Mouse (Mus musculus) limb, embryonic 13.5 days (tissue): ENCODE measurements around the gene Mlh1. TPM values are rescaled to one million over a fixed set of nuclear protein-coding genes. Genes with fewer than 3 reads are reported as not detected.
A peak's percentile ranks its signal among the peaks of the same experiment; 100 is the strongest.

ENCODE experiments used
- ATAC-seq: fragments of 200-750 bp; cut with Nextera tagmentation; 2 replicates; pipeline ENCODE4 v1.8.0; 2017; ENCODE audit warnings: low read depth, moderate number of reproducible peaks, moderate TSS enrichment; ENCODE audit not compliant: low FRiP score
- H3K27ac ChIP-seq: fragments of 300-500 bp; sonication (generic); 2 replicates; pipeline ENCODE4 v1.5.1; 2015; ENCODE audit warnings: inconsistent platforms, mild to moderate bottlenecking, moderate library complexity
- H3K27me3 ChIP-seq: fragments of 300-500 bp; sonication (generic); 2 replicates; pipeline ENCODE4 v1.6.1; 2015; ENCODE audit warnings: mild to moderate bottlenecking, inconsistent platforms
- H3K36me3 ChIP-seq: fragments of 300-500 bp; sonication (generic); 2 replicates; pipeline ENCODE4 v1.6.1; 2015; ENCODE audit warnings: inconsistent platforms, mild to moderate bottlenecking, moderate library complexity
- H3K4me1 ChIP-seq: fragments of 300-500 bp; sonication (generic); 2 replicates; pipeline ENCODE4 v1.6.1; 2015; ENCODE audit warnings: inconsistent platforms
- H3K4me2 ChIP-seq: fragments of 300-500 bp; sonication (generic); replicated peaks from 2 replicates; pipeline ENCODE4 v1.6.1; 2015; ENCODE audit warnings: inconsistent platforms, mild to moderate bottlenecking, moderate library complexity
- H3K4me3 ChIP-seq: fragments of 300-500 bp; sonication (generic); 2 replicates; pipeline ENCODE4 v1.5.1; 2015; ENCODE audit warnings: moderate library complexity, mild to moderate bottlenecking, inconsistent platforms
- H3K9ac ChIP-seq: fragments of 300-500 bp; sonication (generic); 2 replicates; pipeline ENCODE4 v1.6.1; 2015; ENCODE audit warnings: mild to moderate bottlenecking, inconsistent platforms
- H3K9me3 ChIP-seq: fragments of 300-500 bp; sonication (generic); 2 replicates; pipeline ENCODE4 v1.6.1; 2016; ENCODE audit warnings: inconsistent platforms
- WGBS: fragments of 180-500 bp; shearing (Covaris S2); methylation state at CpG from one replicate; pipeline ENCODE4 v1.1.7; 2015; 5-methylcytosine and 5-hydroxymethylcytosine counted together
- polyA plus RNA-seq: library from polyadenylated mRNA; unstranded; fragments of >200 nt; fragmentation: Nextera tagmentation; extraction: Ambion mirVana; gene quantifications from 2 replicates; pipeline ENCODE4 v1.2.1, GENCODE M21; 2015

Gene Mlh1
- polyA plus RNA-seq, 1 experiment from 2014 or later = 40.0 TPM

DNA sequence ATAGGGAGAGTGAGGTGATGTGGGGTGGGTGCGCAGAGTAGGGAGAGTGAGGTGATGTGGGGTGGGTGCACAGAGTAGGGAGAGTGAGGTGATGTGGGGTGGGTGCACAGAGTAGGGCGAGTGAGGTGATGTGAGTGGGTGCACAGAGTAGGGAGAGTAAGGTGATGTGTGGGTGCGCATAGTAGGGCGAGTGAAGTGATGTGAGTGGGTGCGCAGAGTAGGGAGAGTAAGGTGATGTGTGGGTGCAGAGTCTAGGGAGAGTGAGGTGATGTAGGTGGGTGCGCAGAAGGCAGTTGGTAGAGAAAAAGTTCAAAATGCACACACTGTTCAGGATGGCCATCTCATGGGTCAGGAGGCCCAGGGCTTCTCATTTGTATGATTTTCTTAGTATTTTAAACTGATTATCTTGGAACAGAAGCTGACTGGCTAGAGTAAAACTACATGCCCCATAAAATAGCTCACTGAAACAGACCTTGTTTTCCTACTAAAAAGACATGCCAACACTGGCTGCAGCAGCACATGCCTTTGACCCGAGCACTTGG lies 62.4 kb downstream of the Mlh1 start:
- H3K4me1 ChIP-seq = 0 out of 2 replicates have a peak, but pooled peaks cover 4% of the 10 kb centered on the region
- H3K4me3 ChIP-seq = no peak overlapping the region
- H3K9me3 ChIP-seq = no peaks in the 10 kb centered on the region
- H3K9ac ChIP-seq = no peak overlapping the region
- ATAC-seq = no peak
- peaks cover 40% of the 10 kb centered on the region for H3K36me3 ChIP-seq
- 89% methylated on average over 7 of the region's 7 CpGs for WGBS
- no peak overlapping the region for H3K4me2 ChIP-seq
- no peaks in the 10 kb centered on the region for H3K27me3 ChIP-seq
- no peak overlapping the region; the same call in 1 of the 2 replicates for H3K27ac ChIP-seq

DNA sequence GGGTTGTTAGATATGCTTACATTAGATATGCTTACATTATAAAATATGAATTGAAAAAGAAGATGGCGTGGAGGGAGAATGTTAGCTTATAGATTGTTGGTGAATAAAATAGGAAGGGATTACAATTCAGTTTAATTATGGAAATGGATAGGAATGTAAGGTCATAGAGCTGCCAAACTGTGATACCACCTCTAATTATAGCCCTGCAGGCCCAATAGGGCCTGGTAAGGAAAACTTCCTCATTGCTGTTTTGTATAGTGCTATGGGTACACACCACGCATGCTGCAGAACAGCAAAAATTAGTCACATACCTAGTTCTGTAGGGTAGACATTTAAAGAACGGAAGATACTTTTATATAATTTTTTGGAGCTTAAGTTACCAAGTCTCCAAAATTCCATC lies 63.4 kb downstream of the Mlh1 start:
- Histone ChIP-seq H3K4me1 (no peaks in the 10 kb centered on the region), H3K27me3 (no peaks in the 10 kb centered on the region), H3K4me2 (no peak overlapping the region), H3K36me3 (peaks cover 34% of the 10 kb centered on the region), H3K27ac (no peak overlapping the region), H3K9me3 (no peaks in the 10 kb centered on the region), H3K4me3 (no peak overlapping the region), H3K9ac (no peak overlapping the region)
- 95% methylated on average over 3 of the region's 3 CpGs for WGBS
- no peak for ATAC-seq

GRCm38 (mm10) chr9:111207683-111208082 lies 63.9 kb downstream of the Mlh1 start:
- Histone ChIP-seq H3K36me3 (peaks cover 36% of the 10 kb centered on the region), H3K27me3 (no peaks in the 10 kb centered on the region), H3K9ac (no peak overlapping the region), H3K4me1 (no peaks in the 10 kb centered on the region), H3K4me2 (no peak overlapping the region), H3K27ac (no peak overlapping the region), H3K4me3 (no peak overlapping the region), H3K9me3 (no peaks in the 10 kb centered on the region)
- WGBS = 61% methylated on average over 3 of the region's 3 CpGs
- ATAC-seq = no peak

- no peaks in the 10 kb centered on the region for H3K9me3 ChIP-seq
- no peak overlapping the region for H3K9ac ChIP-seq
- ATAC-seq = no peak
- H3K27ac ChIP-seq = 0 out of 2 replicates have a peak overlapping the region, but pooled peaks have one; percentile 22
- H3K4me3 ChIP-seq = no peak overlapping the region
- no peaks in the 10 kb centered on the region for H3K27me3 ChIP-seq
- 67% methylated on average over 9 of the region's 9 CpGs for WGBS
- H3K36me3 ChIP-seq = peaks cover 49% of the 10 kb centered on the region
- no peaks in the 10 kb centered on the region for H3K4me1 ChIP-seq
- no peak overlapping the region for H3K4me2 ChIP-seq
Observed at GRCm38 (mm10) chr9:111204601-111205375, 66.8 kb downstream of the Mlh1 start.

DNA sequence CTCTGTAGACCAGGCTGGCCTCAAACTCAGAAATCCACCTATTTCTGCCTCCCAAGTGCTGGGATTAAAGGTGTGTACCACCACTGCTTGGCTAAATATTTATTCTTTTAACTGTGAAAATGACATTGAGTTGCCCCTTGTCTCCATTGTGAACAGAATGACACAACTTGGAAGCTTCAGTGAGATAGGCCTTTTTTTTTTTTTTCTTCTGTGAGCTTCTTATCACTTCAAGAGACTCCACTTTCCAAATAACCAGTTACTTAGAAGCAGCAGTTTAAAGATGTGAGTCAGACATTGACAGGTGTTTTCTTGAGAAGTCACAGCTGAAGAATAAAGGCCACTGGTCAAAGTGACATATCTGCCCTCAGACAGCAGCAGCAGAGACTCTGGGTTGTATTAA lies 71.4 kb downstream of the Mlh1 start:
- H3K36me3 ChIP-seq = peaks cover 37% of the 10 kb centered on the region
- H3K4me2 ChIP-seq = no peak overlapping the region
- no peak overlapping the region for H3K4me3 ChIP-seq
- no peak for ATAC-seq
- H3K9ac ChIP-seq = no peak overlapping the region
- H3K9me3 ChIP-seq = no peaks in the 10 kb centered on the region
- H3K4me1 ChIP-seq = no peaks in the 10 kb centered on the region
- no peaks in the 10 kb centered on the region for H3K27me3 ChIP-seq
- no peak overlapping the region for H3K27ac ChIP-seq

DNA sequence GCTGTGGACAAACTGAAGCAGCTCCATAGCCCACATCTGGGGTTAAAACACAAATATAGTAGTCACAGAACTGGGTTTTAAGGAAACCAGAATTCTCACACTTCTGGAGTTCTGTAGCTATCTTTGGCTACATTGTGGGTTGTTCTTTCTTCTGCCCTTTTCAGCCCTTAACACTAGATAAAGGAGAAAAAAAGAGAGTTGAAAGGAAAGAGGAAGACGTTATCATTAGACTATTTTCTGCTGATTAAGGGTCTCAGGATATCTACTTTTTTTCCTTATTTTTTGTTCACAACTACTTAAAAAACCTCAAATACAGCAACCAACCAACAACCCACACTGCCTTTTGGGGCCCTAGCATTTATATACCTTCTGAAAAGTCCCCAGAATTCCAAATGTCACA lies 73.3 kb downstream of the Mlh1 start:
- H3K9me3 ChIP-seq = no peaks in the 10 kb centered on the region
- no peaks in the 10 kb centered on the region for H3K4me1 ChIP-seq
- no peak overlapping the region for H3K9ac ChIP-seq
- H3K4me3 ChIP-seq = no peak overlapping the region
- H3K27ac ChIP-seq = no peak overlapping the region
- 91% methylated on average over 1 of the region's 1 CpGs for WGBS
- no peak for ATAC-seq
- no peak overlapping the region for H3K4me2 ChIP-seq
- no peaks in the 10 kb centered on the region for H3K27me3 ChIP-seq
- peaks cover 33% of the 10 kb centered on the region for H3K36me3 ChIP-seq

GRCm38 (mm10) chr9:111197712-111198111 lies 73.9 kb downstream of the Mlh1 start:
- no peak overlapping the region for H3K4me2 ChIP-seq
- no peak for ATAC-seq
- H3K27ac ChIP-seq = no peak overlapping the region
- no peaks in the 10 kb centered on the region for H3K27me3 ChIP-seq
- H3K36me3 ChIP-seq = peaks cover 31% of the 10 kb centered on the region
- H3K9ac ChIP-seq = no peak overlapping the region
- H3K4me3 ChIP-seq = no peak overlapping the region
- no peaks in the 10 kb centered on the region for H3K4me1 ChIP-seq
- WGBS = 93% methylated on average over 4 of the region's 4 CpGs
- no peaks in the 10 kb centered on the region for H3K9me3 ChIP-seq

DNA sequence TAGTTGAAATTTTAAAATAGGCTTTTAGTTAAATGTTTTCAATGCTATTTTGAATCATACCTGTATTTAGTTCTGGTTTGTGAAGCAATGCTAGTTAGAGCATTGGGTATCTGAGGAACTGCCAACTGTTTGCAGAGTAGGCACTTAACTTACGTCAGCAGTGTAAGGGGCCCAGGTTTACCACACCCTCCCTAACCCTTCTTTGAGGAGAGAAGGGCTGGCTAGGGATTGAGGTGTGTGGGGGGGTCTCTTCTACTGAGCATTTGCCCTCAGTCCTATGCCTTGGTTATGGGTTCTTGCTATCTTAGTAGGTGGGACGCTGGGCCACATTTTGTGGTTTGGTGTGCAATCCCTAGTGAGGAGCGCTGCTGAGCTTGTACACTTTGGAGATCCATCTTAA lies 74.5 kb downstream of the Mlh1 start:
- Histone ChIP-seq H3K4me3 (no peak overlapping the region), H3K4me1 (no peaks in the 10 kb centered on the region), H3K36me3 (peaks cover 32% of the 10 kb centered on the region), H3K27ac (no peak overlapping the region), H3K27me3 (no peaks in the 10 kb centered on the region), H3K9ac (no peak overlapping the region), H3K9me3 (no peaks in the 10 kb centered on the region), H3K4me2 (no peak overlapping the region)
- ATAC-seq = no peak
- 95% methylated on average over 3 of the region's 3 CpGs for WGBS

GRCm38 (mm10) chr9:111193211-111193610 lies 78.4 kb downstream of the Mlh1 start:
- WGBS = 90% methylated on average over 2 of the region's 2 CpGs
- no peak overlapping the region for H3K4me3 ChIP-seq
- no peaks in the 10 kb centered on the region for H3K4me1 ChIP-seq
- H3K36me3 ChIP-seq = peaks cover 33% of the 10 kb centered on the region
- H3K27me3 ChIP-seq = no peaks in the 10 kb centered on the region
- no peak overlapping the region for H3K9ac ChIP-seq
- ATAC-seq = no peak
- H3K4me2 ChIP-seq = no peak overlapping the region
- no peak overlapping the region for H3K27ac ChIP-seq
- no peaks in the 10 kb centered on the region for H3K9me3 ChIP-seq

DNA sequence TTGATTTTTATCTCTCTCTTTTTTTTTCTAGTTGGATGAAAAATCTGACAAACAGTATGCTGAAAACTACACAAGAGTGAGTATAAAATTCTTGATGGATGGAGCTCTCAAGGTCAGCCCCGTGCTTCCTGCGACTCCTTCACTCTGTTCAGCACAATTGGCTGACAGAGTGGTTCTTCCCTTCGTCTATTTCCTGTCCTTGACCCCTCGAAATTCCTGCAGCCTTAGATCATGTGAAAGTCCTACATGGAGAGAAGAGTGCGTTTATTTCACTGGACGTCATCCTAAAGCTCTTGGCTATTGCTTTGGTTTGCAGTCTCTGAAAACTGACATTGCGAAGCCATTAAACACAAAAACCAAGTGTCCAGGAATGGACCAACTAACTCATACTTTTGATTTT lies 82.9 kb downstream of the Mlh1 start:
- no peak overlapping the region for H3K4me2 ChIP-seq
- no peak for ATAC-seq
- WGBS = 87% methylated on average over 7 of the region's 7 CpGs

DNA sequence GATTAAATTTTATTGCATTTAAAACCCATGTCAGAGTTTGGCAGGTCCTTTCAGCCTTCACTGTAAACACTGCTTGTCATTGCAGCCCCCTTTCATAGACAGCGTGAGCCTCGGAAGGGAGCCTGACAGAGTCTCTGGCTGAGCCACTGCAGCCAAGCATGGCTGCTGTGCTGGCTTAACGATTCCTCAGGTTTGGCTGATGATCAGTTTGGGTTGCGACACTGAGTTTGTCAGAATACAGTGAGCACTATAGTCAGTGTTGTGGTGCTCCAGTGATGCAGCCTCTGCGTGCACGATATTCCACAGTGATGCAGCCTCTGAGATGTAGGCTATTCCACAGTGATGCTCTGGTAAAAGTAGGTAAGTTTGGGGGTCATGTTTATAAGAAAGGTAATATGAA lies 84.7 kb downstream of the Mlh1 start:
- Histone ChIP-seq H3K9me3 (no peaks in the 10 kb centered on the region), H3K4me2 (no peak overlapping the region), H3K9ac (no peak overlapping the region), H3K4me1 (no peaks in the 10 kb centered on the region), H3K4me3 (no peak overlapping the region), H3K27ac (no peak overlapping the region), H3K36me3 (peaks cover 21% of the 10 kb centered on the region), H3K27me3 (no peaks in the 10 kb centered on the region)
- no peak for ATAC-seq
- 81% methylated on average over 6 of the region's 6 CpGs for WGBS

More for the DNA sequence above, 82.9 kb downstream of the Mlh1 start:
- Histone ChIP-seq H3K9ac (no peak overlapping the region), H3K4me3 (no peak overlapping the region), H3K9me3 (no peaks in the 10 kb centered on the region), H3K4me1 (no peaks in the 10 kb centered on the region), H3K27ac (no peak overlapping the region), H3K36me3 (peaks cover 27% of the 10 kb centered on the region), H3K27me3 (no peaks in the 10 kb centered on the region)

DNA sequence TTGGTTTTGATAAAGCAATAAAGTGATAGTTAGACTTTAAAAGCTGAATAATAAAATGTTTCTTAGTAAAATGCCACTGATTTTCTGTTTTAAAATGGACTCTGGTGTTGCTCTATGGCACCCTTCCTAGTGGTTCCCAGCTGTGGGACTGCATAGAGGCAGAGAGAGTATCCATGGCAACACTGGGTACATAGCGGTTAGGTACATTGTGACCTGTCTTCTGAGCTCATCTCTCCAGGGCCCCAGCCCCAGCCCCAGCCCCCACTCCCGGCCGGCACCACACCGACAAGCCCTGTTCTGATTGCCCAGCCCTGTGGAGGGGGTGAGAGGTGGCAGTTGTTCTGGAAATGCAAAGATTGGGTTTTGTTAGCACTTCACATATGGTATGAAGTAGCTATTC lies 86.7 kb downstream of the Mlh1 start:
- ATAC-seq = no peak
- 62% methylated on average over 4 of the region's 4 CpGs for WGBS
- H3K36me3 ChIP-seq = peaks cover 12% of the 10 kb centered on the region

GRCm38 (mm10) chr9:111182176-111182575 lies 89.4 kb downstream of the Mlh1 start:
- Histone ChIP-seq H3K9ac (no peak overlapping the region), H3K9me3 (no peaks in the 10 kb centered on the region), H3K4me1 (no peaks in the 10 kb centered on the region), H3K36me3 (no peaks in the 10 kb centered on the region), H3K27me3 (no peaks in the 10 kb centered on the region), H3K27ac (no peak overlapping the region), H3K4me2 (no peak overlapping the region), H3K4me3 (no peak overlapping the region)
- ATAC-seq = no peak
- 75% methylated on average over 3 of the region's 3 CpGs for WGBS

More for the DNA sequence above, 86.7 kb downstream of the Mlh1 start:
- Histone ChIP-seq H3K27ac (no peak overlapping the region), H3K27me3 (no peaks in the 10 kb centered on the region), H3K4me1 (no peaks in the 10 kb centered on the region), H3K4me2 (no peak overlapping the region), H3K9ac (no peak overlapping the region), H3K4me3 (no peak overlapping the region), H3K9me3 (no peaks in the 10 kb centered on the region)
